Mouse (Mus musculus) heart, embryonic 12.5 days (tissue): ENCODE data around the gene Mep1a. TPM values are rescaled to one million over a fixed set of nuclear protein-coding genes. Genes with fewer than 3 reads are reported as not detected.
"Not testable (repeated sequence)": the region's sequence is repeated elsewhere in the genome, so short reads cannot be mapped to it uniquely, and the experiment has no call there.

Experiments used
- ATAC-seq: fragments of 200-750 bp; cut with Nextera tagmentation; 2 replicates; pipeline ENCODE4 v1.8.0; 2017; ENCODE audit warnings: moderate TSS enrichment, moderate library complexity; ENCODE audit not compliant: insufficient number of reproducible peaks, low FRiP score
- H3K27ac ChIP-seq: fragments of 300-500 bp; sonication (generic); 2 replicates; pipeline ENCODE4 v1.5.1; 2016; ENCODE audit warnings: mild to moderate bottlenecking, moderate library complexity; ENCODE audit not compliant: poor library complexity, severe bottlenecking
- H3K27me3 ChIP-seq: fragments of 300-500 bp; sonication (generic); replicated peaks from 2 replicates; pipeline ENCODE4 v1.6.1; 2016; ENCODE audit warnings: mild to moderate bottlenecking, moderate library complexity
- H3K36me3 ChIP-seq: fragments of 300-500 bp; sonication (generic); 2 replicates; pipeline ENCODE4 v1.6.1; 2016; ENCODE audit warnings: mild to moderate bottlenecking, moderate library complexity
- H3K4me1 ChIP-seq: fragments of 300-500 bp; sonication (generic); replicated peaks from 2 replicates; pipeline ENCODE4 v1.6.1; 2016; ENCODE audit warnings: mild to moderate bottlenecking
- H3K4me2 ChIP-seq: fragments of 300-500 bp; sonication (generic); 2 replicates; pipeline ENCODE4 v1.6.1; 2016; ENCODE audit warnings: mild to moderate bottlenecking, moderate library complexity
- H3K4me3 ChIP-seq: fragments of 300-500 bp; sonication (generic); 2 replicates; pipeline ENCODE4 v1.5.1; 2016; ENCODE audit warnings: mild to moderate bottlenecking
- H3K9ac ChIP-seq: fragments of 300-500 bp; sonication (generic); 2 replicates; pipeline ENCODE4 v1.6.1; 2016; ENCODE audit warnings: mild to moderate bottlenecking, moderate library complexity
- H3K9me3 ChIP-seq: fragments of 300-500 bp; sonication (generic); replicated peaks from 2 replicates; pipeline ENCODE4 v1.6.1; 2016; ENCODE audit warnings: mild to moderate bottlenecking, moderate library complexity
- WGBS: fragments of 180-500 bp; shearing (Covaris S2); methylation state at CpG from one replicate; pipeline ENCODE4 v1.1.7; 2016; 5-methylcytosine and 5-hydroxymethylcytosine counted together
- polyA plus RNA-seq: library from polyadenylated mRNA; unstranded; fragments of >200 nt; fragmentation: Nextera tagmentation; extraction: Ambion mirVana; gene quantifications from 2 replicates; pipeline ENCODE4 v1.2.1, GENCODE M21; 2016

The Mep1a gene
- polyA plus RNA-seq, 1 experiment from 2014 or later, result not detected

GRCm38 (mm10) chr17:43518644-43519409, 16.2 kb upstream of the Mep1a start:
- peak; percentile 55; the same call in 1 of the 2 replicates for ATAC-seq
- Histone ChIP-seq H3K4me3 (no peak overlapping the region), H3K9ac (no peak overlapping the region), H3K9me3 (peaks cover 5% of the 10 kb centered on the region), H3K27me3 (peaks cover 10% of the 10 kb centered on the region; the same call in 1 of the 2 replicates), H3K4me2 (no peak overlapping the region; the same call in 1 of the 2 replicates), H3K4me1 (no peaks in the 10 kb centered on the region), H3K27ac (no peak overlapping the region), H3K36me3 (no peaks in the 10 kb centered on the region)
- 28% methylated on average over 18 of the region's 18 CpGs for WGBS

GRCm38 (mm10) chr17:43510782-43511181, 8.2 kb upstream of the Mep1a start:
- Histone ChIP-seq H3K4me1 (no peaks in the 10 kb centered on the region), H3K4me3 (no peak overlapping the region), H3K27ac (no peak overlapping the region), H3K9ac (no peak overlapping the region), H3K9me3 (peaks cover 5% of the 10 kb centered on the region), H3K36me3 (no peaks in the 10 kb centered on the region), H3K4me2 (no peak overlapping the region), H3K27me3 (no peaks in the 10 kb centered on the region)
- ATAC-seq, result no peak
- WGBS, result 79% methylated on average over 4 of the region's 4 CpGs

GRCm38 (mm10) chr17:43504594-43504934, 2.0 kb upstream of the Mep1a start:
- Histone ChIP-seq H3K9me3 (no peaks in the 10 kb centered on the region), H3K4me2 (no peak overlapping the region), H3K9ac (no peak overlapping the region), H3K36me3 (no peaks in the 10 kb centered on the region), H3K4me1 (no peaks in the 10 kb centered on the region), H3K27ac (no peak overlapping the region), H3K27me3 (no peaks in the 10 kb centered on the region), H3K4me3 (no peak overlapping the region)
- 63% methylated on average over 6 of the region's 6 CpGs for WGBS
- no peak for ATAC-seq

GRCm38 (mm10) chr17:43503861-43504593, 1.4 kb upstream of the Mep1a start:
- Histone ChIP-seq H3K27ac (no peak overlapping the region), H3K9ac (no peak overlapping the region), H3K4me3 (no peak overlapping the region), H3K36me3 (no peaks in the 10 kb centered on the region), H3K9me3 (no peaks in the 10 kb centered on the region), H3K27me3 (no peaks in the 10 kb centered on the region), H3K4me1 (no peaks in the 10 kb centered on the region), H3K4me2 (no peak overlapping the region)
- WGBS, result 59% methylated on average over 4 of the region's 4 CpGs
- ATAC-seq, result no peak

GRCm38 (mm10) chr17:43501631-43502030, 981 bp downstream of the Mep1a start:
- no peaks in the 10 kb centered on the region for H3K27me3 ChIP-seq
- H3K27ac ChIP-seq, result no peak overlapping the region
- 89% methylated on average over 5 of the region's 5 CpGs for WGBS
- H3K4me2 ChIP-seq, result no peak overlapping the region
- no peak overlapping the region for H3K9ac ChIP-seq
- H3K4me1 ChIP-seq, result no peaks in the 10 kb centered on the region
- no peaks in the 10 kb centered on the region for H3K9me3 ChIP-seq
- ATAC-seq, result no peak
- no peak overlapping the region for H3K4me3 ChIP-seq
- H3K36me3 ChIP-seq, result no peaks in the 10 kb centered on the region

GRCm38 (mm10) chr17:43501223-43501622, 1.4 kb downstream of the Mep1a start:
- Histone ChIP-seq H3K9me3 (no peaks in the 10 kb centered on the region), H3K4me1 (no peaks in the 10 kb centered on the region), H3K9ac (no peak overlapping the region), H3K27me3 (no peaks in the 10 kb centered on the region), H3K27ac (no peak overlapping the region), H3K4me3 (no peak overlapping the region), H3K36me3 (no peaks in the 10 kb centered on the region), H3K4me2 (no peak overlapping the region)
- no peak for ATAC-seq
- WGBS, result 65% methylated on average over 3 of the region's 3 CpGs

GRCm38 (mm10) chr17:43500513-43500912, 2.1 kb downstream of the Mep1a start:
- H3K4me2 ChIP-seq, result no peak overlapping the region
- no peaks in the 10 kb centered on the region for H3K9me3 ChIP-seq
- 76% methylated on average over 1 of the region's 1 CpGs for WGBS
- no peak overlapping the region for H3K27ac ChIP-seq
- H3K9ac ChIP-seq, result no peak overlapping the region
- no peaks in the 10 kb centered on the region for H3K36me3 ChIP-seq
- no peak for ATAC-seq
- H3K4me1 ChIP-seq, result no peaks in the 10 kb centered on the region
- H3K27me3 ChIP-seq, result no peaks in the 10 kb centered on the region
- no peak overlapping the region for H3K4me3 ChIP-seq

- 30% methylated on average over 4 of the region's 4 CpGs for WGBS
- Histone ChIP-seq H3K4me1 (no peaks in the 10 kb centered on the region), H3K27ac (no peak overlapping the region), H3K9ac (no peak overlapping the region), H3K36me3 (no peaks in the 10 kb centered on the region), H3K4me2 (no peak overlapping the region), H3K27me3 (no peaks in the 10 kb centered on the region), H3K4me3 (no peak overlapping the region), H3K9me3 (no peaks in the 10 kb centered on the region)
- ATAC-seq, result peak; percentile 51; the same call in 1 of the 2 replicates
These were observed 5.1 kb downstream of the Mep1a start for GRCm38 (mm10) chr17:43497521-43497920.

- Histone ChIP-seq H3K36me3 (no peaks in the 10 kb centered on the region), H3K4me3 (no peak overlapping the region), H3K27ac (no peak overlapping the region), H3K9ac (no peak overlapping the region), H3K4me2 (no peak overlapping the region), H3K27me3 (no peaks in the 10 kb centered on the region), H3K9me3 (no peaks in the 10 kb centered on the region), H3K4me1 (no peaks in the 10 kb centered on the region)
- no peak for ATAC-seq
- WGBS, result 85% methylated on average over 5 of the region's 5 CpGs
These were observed 7.1 kb downstream of the Mep1a start for GRCm38 (mm10) chr17:43495502-43495901.

GRCm38 (mm10) chr17:43490371-43490770, 12.2 kb downstream of the Mep1a start:
- not testable (repeated sequence) for H3K4me1 ChIP-seq, H3K4me3 ChIP-seq, H3K36me3 ChIP-seq, ATAC-seq, H3K27me3 ChIP-seq, H3K27ac ChIP-seq, H3K9me3 ChIP-seq, H3K9ac ChIP-seq, H3K4me2 ChIP-seq
- 92% methylated on average over 8 of the region's 10 CpGs for WGBS

- no peak overlapping the region for H3K9ac ChIP-seq
- ATAC-seq, result no peak
- no peak overlapping the region for H3K4me2 ChIP-seq
- H3K27me3 ChIP-seq, result no peaks in the 10 kb centered on the region
- WGBS, result 75% methylated on average over 2 of the region's 2 CpGs
- no peaks in the 10 kb centered on the region for H3K36me3 ChIP-seq
- no peak overlapping the region for H3K27ac ChIP-seq
- H3K9me3 ChIP-seq, result no peaks in the 10 kb centered on the region
- no peaks in the 10 kb centered on the region for H3K4me1 ChIP-seq
- no peak overlapping the region for H3K4me3 ChIP-seq
These were observed 14.0 kb downstream of the Mep1a start for GRCm38 (mm10) chr17:43488439-43489151.
